Mouse (Mus musculus) large intestine, adult 2 months (tissue): ENCODE measurements around the gene Abr. TPM values are rescaled to one million over a fixed set of nuclear protein-coding genes. Genes with fewer than 3 reads are reported as not detected.

ENCODE experiments used
- DNase-seq: peaks from one replicate; pipeline ENCODE4 v3.0.0-alpha.2; 2012; ENCODE audit warnings: low read depth, low spot score
- WGBS: fragments of 180-500 bp; shearing (Covaris S2); methylation state at CpG from one replicate; pipeline ENCODE4 v1.1.7; 2018; 5-methylcytosine and 5-hydroxymethylcytosine counted together
- polyA plus RNA-seq: library from polyadenylated mRNA; depleted of rRNA; stranded (reverse); fragments of >200 nt; gene quantifications from 2 replicates; pipeline ENCODE4 v1.2.3, GENCODE M21; 2012

The Abr gene
- polyA plus RNA-seq, 1 experiment = 89.1 TPM

DNA sequence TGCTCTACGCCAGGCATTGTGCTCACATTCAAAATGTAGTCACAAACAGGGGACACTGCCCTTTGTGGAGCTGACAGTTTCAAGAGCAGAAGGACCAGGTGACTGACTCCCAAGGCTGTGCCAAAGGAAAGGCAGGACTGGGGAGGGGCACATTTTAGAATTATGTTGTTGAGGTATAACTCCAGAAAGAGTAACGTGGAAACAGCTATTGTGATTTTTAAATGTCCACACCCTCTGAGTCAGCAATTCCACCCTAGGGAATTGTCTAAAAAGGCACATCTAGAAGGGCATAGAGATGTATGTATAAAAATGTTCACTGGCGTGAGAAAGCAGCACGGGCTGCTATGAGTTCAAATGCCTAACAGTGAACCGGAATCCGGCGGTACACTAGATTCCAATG is 122.5 kb downstream of the Abr start:
- 68% methylated on average over 7 of the region's 7 CpGs for WGBS

GRCm38 (mm10) chr11:76497769-76498152 is 124.4 kb downstream of the Abr start:
- no peak for DNase-seq
- WGBS = 76% methylated on average over 4 of the region's 4 CpGs

More for the DNA sequence above, 122.5 kb downstream of the Abr start:
- DNase-seq = no peak

- no peak for DNase-seq
Measured at GRCm38 (mm10) chr11:76497066-76497768, 124.9 kb downstream of the Abr start.

DNA sequence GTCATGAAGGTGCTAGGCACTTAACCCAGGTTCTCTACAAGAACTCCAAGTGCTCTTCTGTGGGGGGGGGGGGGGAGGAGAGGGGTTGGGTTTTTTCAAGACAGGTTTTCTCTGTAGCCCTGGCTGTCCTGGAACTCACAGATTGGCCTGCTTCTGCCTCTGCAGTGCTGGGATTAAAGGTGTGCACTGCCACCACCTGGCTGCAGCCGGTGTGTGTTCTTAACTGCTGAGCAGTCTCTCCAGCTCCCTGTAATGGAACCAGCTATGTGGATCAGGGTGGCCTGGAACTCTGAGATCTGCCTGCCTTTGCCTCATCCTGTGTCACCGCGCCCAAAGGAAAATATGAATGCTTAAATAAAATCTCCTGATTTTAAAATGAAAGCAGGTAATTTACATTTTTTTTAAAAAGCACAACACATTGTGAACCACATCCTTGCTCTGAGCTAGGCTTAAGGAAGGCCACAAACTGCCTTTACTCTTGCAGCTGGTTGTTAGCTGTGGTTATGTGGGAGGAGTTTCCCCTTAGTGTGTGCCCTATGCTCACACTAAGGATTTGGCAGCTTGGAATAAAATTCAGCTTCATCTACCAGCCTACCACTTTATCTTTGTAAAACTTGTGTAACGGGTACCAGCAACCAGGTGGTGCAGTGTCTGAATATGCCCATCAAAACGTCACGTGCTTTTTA is 125.9 kb downstream of the Abr start:
- no peak for DNase-seq
- WGBS = 32% methylated on average over 6 of the region's 6 CpGs

More at GRCm38 (mm10) chr11:76497066-76497768, 124.9 kb downstream of the Abr start:
- WGBS = 67% methylated on average over 9 of the region's 9 CpGs

DNA sequence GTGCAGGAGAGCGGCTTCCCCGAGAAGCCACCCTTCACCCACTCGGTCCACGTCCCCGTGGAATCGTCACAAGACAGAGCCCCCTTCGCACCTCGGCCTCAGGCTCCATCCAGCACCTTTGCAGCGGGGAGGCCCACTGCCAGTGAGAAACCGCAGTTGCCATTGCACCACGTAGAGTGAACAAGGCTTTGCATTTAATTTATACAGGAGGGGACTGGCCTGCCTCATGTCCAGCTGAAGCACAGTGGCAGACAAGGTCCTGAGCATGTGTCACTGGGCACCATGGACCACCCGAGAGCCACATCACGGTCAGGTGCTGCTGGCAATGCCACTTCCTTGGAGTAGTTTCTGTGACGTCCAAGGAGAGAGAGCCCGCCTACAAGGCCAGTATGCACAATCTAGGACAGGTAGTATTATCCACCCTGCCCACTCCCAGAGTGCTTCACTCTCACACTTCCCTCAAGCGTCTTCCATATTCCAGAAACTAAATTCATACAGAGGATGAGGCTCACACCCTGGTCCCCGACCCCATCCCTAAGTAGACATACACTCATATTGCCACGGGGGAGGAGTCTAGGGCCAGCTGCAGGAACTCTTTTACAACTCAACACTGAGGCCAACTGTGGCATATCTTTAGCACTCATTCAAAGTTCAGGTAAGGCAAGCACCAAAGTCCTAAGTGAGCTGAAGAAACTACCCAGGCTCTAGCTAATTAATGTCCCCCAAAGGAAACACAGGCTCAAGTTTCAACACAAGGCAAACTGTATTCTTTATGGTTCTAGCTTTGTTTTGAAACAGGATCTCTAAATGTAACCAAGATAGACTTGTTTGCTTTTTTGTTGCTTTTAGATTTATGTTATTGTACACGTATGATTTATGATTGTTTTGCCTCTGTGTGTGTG is 126.7 kb downstream of the Abr start:
- DNase-seq = no peak
- WGBS = 3% methylated on average over 19 of the region's 19 CpGs

DNA sequence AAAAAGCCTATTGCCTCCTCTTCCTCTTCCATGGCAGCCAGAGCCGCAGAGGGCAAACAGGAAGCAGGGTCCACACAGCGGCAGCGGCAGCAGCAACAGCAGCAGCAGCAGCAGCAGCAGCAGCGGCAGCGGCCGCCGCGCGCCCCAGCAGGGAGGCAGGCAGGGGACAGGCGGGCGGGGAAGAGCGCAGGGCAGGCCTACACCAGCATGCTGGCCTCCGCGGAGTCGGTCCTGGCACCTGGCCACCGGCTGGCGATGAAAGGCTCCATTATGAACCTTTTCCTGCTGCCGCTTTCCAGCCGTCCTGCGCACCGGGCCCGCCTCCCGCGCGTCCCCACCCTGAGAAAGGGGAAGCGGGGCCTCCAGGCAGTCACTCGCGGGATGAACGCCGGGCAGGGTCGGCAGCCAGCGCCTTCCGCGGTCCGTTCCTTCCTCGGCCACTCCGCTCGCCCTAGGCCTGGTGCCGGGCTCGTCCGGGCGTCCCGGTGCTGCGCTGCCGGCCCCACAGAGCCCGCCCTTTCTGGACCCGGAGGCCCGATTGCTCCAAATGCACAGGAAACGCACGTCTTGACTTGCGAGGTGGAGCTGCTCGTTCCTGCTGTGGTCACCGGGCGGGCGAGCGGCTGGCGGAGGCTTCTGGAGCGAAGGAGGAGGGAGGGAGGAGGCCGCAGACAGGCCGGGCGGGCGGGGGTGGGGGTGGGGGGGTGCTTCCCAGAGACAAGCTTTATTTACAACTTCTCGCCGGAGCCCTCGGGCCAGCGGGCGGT is 127.6 kb downstream of the Abr start:
- under 1% methylated on average over 65 of the region's 67 CpGs for WGBS
- no peak for DNase-seq

DNA sequence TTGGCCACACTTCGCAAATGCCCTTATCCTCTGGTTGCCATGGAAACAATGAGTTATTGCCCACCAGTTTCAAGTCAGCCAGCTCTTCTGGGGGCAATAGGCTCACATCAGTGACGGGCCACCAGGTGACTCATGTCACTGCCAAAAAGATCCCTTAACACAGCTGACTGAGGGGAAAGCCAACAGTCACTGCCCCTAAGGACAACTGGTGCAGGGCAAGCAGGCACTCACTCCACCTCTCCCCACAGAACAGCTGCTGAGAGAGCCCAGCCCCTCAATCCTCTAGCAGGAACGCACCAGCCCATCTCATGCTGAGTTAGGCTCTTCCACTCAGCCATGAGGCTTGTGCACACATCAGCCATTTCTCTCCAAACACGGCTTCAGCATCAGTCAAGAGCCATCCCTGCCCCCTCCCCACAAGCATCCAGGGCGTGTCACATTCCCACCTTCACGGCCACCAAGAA is 128.3 kb downstream of the Abr start:
- DNase-seq = no peak
- WGBS = 2% methylated on average over 6 of the region's 6 CpGs

DNA sequence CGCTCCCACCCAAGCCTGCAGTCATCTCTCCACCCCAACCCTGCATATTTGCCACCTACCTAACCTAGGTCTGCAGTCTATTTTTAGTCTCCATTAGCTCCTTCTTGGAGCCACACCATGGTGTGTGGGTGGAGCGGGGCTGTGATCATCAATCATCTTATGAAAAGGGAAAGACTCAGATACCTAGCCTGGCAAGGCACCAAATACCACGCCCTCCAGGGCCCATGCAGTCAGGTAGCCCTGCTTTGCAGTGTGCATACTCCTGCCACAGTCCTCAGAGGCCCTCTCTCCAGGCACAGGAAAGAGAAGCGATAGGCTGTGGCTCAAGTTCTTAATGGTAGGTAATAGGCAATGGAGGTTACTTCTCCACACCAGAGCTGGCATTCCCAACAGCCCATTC is 128.9 kb downstream of the Abr start:
- WGBS = 30% methylated on average over 4 of the region's 4 CpGs
- peak; percentile 78 for DNase-seq

DNA sequence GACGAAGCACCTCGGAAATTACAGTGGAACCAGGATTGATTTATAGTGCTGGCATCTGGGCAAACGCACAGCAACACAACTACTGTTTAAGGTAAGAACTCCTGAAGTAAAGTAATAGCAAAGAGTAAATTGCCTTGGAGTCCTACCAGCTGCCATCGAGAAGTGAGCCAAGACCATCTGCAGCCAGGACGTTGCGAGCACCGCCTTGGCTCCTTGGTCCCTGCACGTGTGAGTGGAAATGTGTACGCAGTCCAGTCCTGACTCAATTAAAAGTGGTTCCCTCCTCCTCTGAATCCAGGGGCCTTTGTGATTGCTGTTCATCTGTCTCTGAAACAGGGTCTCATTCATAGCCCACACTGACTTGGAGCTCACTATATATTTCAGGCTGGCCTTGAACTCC is 130.3 kb downstream of the Abr start:
- WGBS = 22% methylated on average over 9 of the region's 9 CpGs
- DNase-seq = no peak

DNA sequence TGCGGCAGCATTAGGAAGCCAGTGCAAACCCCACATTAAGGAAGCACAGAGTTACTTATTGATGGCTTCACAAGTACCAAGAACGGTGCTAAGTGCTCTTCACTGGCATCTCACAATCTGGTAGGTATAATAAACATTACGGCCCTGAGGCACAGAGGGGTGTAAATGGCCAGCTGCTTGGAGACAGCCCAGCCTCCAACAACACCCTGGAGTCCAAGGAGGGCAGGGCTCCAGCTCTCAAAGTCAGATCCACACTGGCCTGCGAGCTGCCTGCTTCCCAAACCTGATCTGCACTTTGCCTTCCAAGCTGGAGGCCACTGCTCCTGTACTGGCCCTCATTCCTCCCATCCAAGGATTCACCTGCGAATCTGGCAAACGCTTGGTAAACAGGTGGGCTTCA is 132.7 kb downstream of the Abr start:
- WGBS = 26% methylated on average over 6 of the region's 6 CpGs

DNA sequence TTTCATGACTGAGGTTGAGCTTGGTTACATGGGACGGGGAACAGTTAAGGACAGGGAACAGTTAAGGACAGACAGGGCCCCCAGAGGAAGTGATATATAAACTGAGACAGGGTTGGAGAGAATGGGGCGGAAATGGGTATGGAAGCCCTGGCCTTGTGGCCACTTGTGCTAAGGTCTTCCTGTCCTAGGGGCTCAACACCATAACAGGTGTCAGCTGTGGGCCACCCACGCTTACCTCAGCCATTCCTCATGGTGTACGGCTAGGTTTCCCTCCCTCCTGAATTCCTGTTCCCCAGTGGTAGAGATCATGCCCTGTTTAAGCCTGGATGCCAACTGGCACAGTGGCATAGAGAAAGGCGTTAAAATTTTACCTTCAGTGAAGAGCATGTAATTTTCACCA is 135.1 kb downstream of the Abr start:
- no peak for DNase-seq
- WGBS = 89% methylated on average over 5 of the region's 5 CpGs

More for the DNA sequence above, 132.7 kb downstream of the Abr start:
- no peak for DNase-seq

- no peak for DNase-seq
- 73% methylated on average over 2 of the region's 2 CpGs for WGBS
Measured at GRCm38 (mm10) chr11:76484033-76484432, 138.1 kb downstream of the Abr start.

DNA sequence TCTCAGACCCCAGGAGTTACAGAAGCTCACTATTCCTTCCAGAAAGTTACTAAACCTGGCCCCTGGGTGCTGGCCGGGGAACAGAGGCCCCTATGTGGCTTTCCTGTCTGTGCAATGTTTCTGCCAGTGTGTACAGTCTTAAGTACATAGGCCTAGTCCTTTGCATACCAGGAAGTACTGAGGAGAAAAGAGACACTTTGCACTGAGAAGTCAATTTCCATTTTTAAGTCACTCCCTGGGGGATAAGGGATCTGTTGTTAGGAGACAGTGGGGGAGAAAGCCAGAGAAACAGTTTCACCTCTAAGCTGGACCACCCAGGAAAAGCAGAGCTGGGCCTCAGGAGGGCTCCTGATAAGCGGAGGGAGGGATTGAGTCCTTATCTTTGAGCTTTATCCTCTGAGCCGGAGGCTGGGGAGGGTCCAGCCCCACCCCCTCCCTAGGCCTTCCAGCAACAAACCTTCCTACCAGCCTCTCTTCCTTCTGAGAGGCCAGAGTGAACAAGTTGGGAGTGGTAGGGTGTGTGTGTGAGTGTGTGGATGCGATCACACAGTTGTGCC is 138.9 kb downstream of the Abr start:
- 20% methylated on average over 4 of the region's 4 CpGs for WGBS
- DNase-seq = no peak

GRCm38 (mm10) chr11:76482697-76483096 is 139.4 kb downstream of the Abr start:
- 30% methylated on average over 5 of the region's 5 CpGs for WGBS
- no peak for DNase-seq

DNA sequence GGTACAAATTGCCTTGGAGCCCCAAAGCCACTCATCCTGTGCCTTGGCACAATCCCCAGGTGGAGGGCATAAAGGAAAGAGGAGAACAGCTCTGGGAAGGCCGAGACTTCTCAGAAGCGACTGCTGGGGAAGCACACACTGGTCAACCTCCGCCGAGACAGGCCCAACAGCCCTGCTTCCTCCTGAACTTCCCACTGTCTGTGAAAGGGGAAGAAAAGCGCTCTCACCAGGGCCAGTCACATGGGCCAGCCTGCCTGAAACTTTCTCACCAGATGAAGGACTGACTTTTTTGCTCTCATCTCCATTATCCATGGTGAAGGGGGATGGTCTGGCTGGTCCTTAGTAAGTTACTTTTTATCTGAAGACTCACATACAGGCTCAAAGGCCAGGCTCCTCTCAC is 139.9 kb downstream of the Abr start:
- no peak for DNase-seq
- WGBS = 61% methylated on average over 5 of the region's 5 CpGs

DNA sequence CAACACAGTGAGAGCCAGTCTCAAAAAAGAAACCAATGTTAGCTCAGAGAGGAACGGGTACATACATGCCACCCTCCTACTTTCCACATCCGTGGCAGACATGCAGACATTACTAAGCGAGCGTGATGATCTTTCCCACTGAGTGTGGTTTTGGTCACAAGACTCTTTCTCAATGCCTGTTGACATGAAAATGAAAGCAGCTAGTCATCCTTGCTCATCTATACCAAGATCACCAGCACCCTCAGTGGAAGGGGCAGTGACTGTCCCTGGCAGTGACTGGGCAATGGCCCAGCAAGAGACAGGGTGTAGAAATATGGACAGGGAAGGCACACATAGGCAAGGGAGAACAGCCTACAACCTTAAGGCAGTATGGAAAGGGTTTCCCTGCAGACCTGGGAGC is 142.4 kb downstream of the Abr start:
- WGBS = 77% methylated on average over 4 of the region's 4 CpGs
- no peak for DNase-seq

GRCm38 (mm10) chr11:76478676-76479655 is 143.1 kb downstream of the Abr start:
- DNase-seq = no peak
- WGBS = 49% methylated on average over 13 of the region's 13 CpGs

DNA sequence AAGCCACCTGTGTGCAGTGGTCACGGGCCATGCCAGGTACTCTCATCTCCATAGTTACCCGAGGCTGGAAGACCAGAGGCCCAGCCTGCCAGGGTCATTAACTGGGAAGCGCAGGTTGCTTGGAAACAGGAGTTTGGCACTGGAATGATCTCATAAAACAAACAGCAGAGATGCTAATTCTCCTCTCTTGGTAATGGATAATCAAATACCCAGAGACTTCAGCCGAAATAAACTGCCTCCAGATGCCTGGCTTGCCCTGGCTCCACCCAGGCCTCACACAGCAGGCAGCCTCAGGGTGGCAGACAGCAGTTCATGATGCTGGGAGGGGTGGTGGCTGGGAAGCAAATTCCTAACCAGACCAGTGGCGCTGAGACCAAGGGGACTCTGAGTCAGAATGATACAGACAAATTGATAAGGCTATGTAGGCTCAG is 145.0 kb downstream of the Abr start:
- WGBS = 18% methylated on average over 5 of the region's 5 CpGs
- DNase-seq = peak; percentile 83
